Mouse (Mus musculus): ENCODE data around the gene Chd4. TPM values are rescaled to one million over a fixed set of nuclear protein-coding genes. Genes with fewer than 3 reads are reported as not detected.

Gene Chd4
- total RNA-seq, 2 experiments from 2014 or later = 154 to 161 TPM

DNA sequence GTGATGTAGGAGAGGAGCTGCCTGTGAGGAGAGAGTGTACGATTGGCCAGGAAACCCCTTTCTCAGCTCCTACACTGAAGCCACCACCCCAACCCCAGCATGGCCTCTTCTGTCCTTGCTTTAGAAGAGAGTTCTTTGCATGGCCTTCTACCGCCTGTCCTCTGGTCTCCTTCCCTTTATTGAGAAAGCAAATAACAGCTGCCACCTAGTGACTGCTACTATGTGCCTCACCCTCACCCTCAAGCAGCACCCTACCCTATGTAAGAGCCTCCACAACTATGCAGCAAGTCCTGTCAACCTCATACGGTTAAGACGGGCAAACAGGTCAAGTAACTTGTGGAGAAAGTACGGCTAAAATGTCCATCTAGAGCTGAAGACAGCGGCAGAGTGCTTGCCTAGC is 74.4 kb downstream of the Chd4 start:
- intact Hi-C loops (cut with DNase I) = no loop called here
- DNase-seq (ENCODE audit: low spot score in 2 of 2) = no peak

GRCm38 (mm10) chr6:125172474-125172873 is 76.7 kb downstream of the Chd4 start:
- intact Hi-C loops (cut with DNase I) = no loop called here
- DNase-seq (ENCODE audit: low spot score in 2 of 2) = no peak

GRCm38 (mm10) chr6:125173256-125173655 is 77.5 kb downstream of the Chd4 start:
- intact Hi-C loops (cut with DNase I) = no loop called here

GRCm38 (mm10) chr6:125175469-125175868 is 79.7 kb downstream of the Chd4 start:
- intact Hi-C loops (cut with DNase I) = no loop called here
- no peak for DNase-seq (ENCODE audit: low spot score in 2 of 2)

More at GRCm38 (mm10) chr6:125173256-125173655, 77.5 kb downstream of the Chd4 start:
- DNase-seq (ENCODE audit: low spot score in 2 of 2) = no peak

GRCm38 (mm10) chr6:125179601-125180000 is 83.8 kb downstream of the Chd4 start:
- intact Hi-C loops (cut with DNase I) = no loop called here
- DNase-seq (ENCODE audit: low spot score in 2 of 2) = no peak

Small RNA genes lying within 50 kb of the gene (microRNA-seq; reads per million reads assigned to microRNA genes)
- gene Mir7045 = 2.5 to 5.4 reads per million in 2 experiments

Other genes starting within 250 kb of the Chd4 start
- gene P3h3, start 238.2 kb upstream of the Chd4 start, total RNA-seq (2021) = 10 to 100 TPM; 21.9 to 25.7 TPM
- gene Gpr162, start 232.0 kb upstream of the Chd4 start, total RNA-seq (2021) = 100 to 1,000 TPM; 207 to 229 TPM
- 1 to 10 TPM; 2.8 to 8.7 TPM for gene Cd4, start 207.8 kb upstream of the Chd4 start, total RNA-seq (2021)
- gene Lag3, start 184.3 kb upstream of the Chd4 start, total RNA-seq (2021) = 1 to 10 TPM; 2.9 to 3.6 TPM
- gene Ptms, start 175.9 kb upstream of the Chd4 start, total RNA-seq (2021) = 1,000 to 10,000 TPM in 1 of 2 experiments, 100 to 1,000 TPM in 1; 954 to 1,041 TPM
- 100 to 1,000 TPM; 648 to 675 TPM for gene Mlf2, start 164.6 kb upstream of the Chd4 start, total RNA-seq (2021)
- gene Cops7a, start 130.4 kb upstream of the Chd4 start, total RNA-seq (2021) = 100 to 1,000 TPM; 149 to 163 TPM
- 100 to 1,000 TPM; 169 to 181 TPM for gene Pianp, start 99.3 kb upstream of the Chd4 start, total RNA-seq (2021)
- 10 to 100 TPM; 38.4 to 44.1 TPM for gene Zfp384, start 86.8 kb upstream of the Chd4 start, total RNA-seq (2021)
- 10 to 100 TPM; 54.0 to 62.1 TPM for gene Ing4, start 56.2 kb upstream of the Chd4 start, total RNA-seq (2021)
- gene Acrbp, start 46.3 kb upstream of the Chd4 start, total RNA-seq (2021) = 10 to 100 TPM in 1 of 2 experiments, 1 to 10 TPM in 1; 8.4 to 12.3 TPM
- under 1 TPM; 0.60 to 0.96 TPM for gene Lpar5, start 28.1 kb upstream of the Chd4 start, total RNA-seq (2021)
- gene Nop2, start 35.9 kb downstream of the Chd4 start, total RNA-seq (2021) = 10 to 100 TPM; 27.1 to 28.0 TPM
- 10 to 100 TPM; 52.7 to 63.0 TPM for gene Iffo1, start 49.3 kb downstream of the Chd4 start, total RNA-seq (2021)
- 1,000 to 10,000 TPM; 2,469 to 2,584 TPM for gene Gapdh, start 70.5 kb downstream of the Chd4 start, total RNA-seq (2021)
- 10 to 100 TPM; 18.9 to 25.6 TPM for gene Ncapd2, start 95.7 kb downstream of the Chd4 start, total RNA-seq (2021)
- 10 to 100 TPM; 70.4 to 73.6 TPM for gene Mrpl51, start 95.8 kb downstream of the Chd4 start, total RNA-seq (2021)
- gene Vamp1, start 119.6 kb downstream of the Chd4 start, total RNA-seq (2021) = 10 to 100 TPM; 87.8 to 97.9 TPM
- gene Tapbpl, start 135.9 kb downstream of the Chd4 start, total RNA-seq (2021) = 1 to 10 TPM; 3.5 to 4.0 TPM
- gene Cd27, start 141.0 kb downstream of the Chd4 start, total RNA-seq (2021) = not detected
- gene Tuba3a, start 190.1 kb downstream of the Chd4 start, total RNA-seq (2021) = not detected
- 1 to 10 TPM; 8.1 to 9.9 TPM for gene Ltbr, start 217.9 kb downstream of the Chd4 start, total RNA-seq (2021)
- gene Scnn1a, start 224.7 kb downstream of the Chd4 start, total RNA-seq (2021) = 1 to 10 TPM; 2.4 to 2.6 TPM

Data from left cerebral cortex, postnatal 25 days (tissue).